Mouse (Mus musculus) liver, embryonic 18 days (tissue): ENCODE measurements around the gene Psmd10. TPM values are rescaled to one million over a fixed set of nuclear protein-coding genes. Genes with fewer than 3 reads are reported as not detected.

Experiments used
- polyA plus RNA-seq: library from polyadenylated mRNA; depleted of rRNA; stranded (reverse); fragments of >200 nt; gene quantifications from 2 replicates; pipeline ENCODE4 v1.2.3, GENCODE M21; 2012; rRNA removed

Psmd10 gene
- polyA plus RNA-seq: 12.0 and 13.2 TPM in 2 replicates

GRCm38 (mm10) chrX:140956272-140956940 is at the start of gene Psmd10, which contains the start of gene Atg4a:
Psmd10 (minus strand) TSS chrX:140956728.
Atg4a (plus strand) TSS chrX:140956907.

GRCm38 (mm10) chrX:140907360-140907759 is 49.2 kb downstream of the Psmd10 start, which contains the start of gene Vsig1:
Vsig1 (plus strand) TSS chrX:140907608.

Other genes with a start within 250 kb of the Psmd10 start
- not detected in 2 replicates for gene Tex13b, start 143.3 kb downstream of the Psmd10 start, polyA plus RNA-seq
- gene Vsig1, start 49.1 kb downstream of the Psmd10 start, polyA plus RNA-seq: not detected in 2 replicates
- gene Atg4a, start 179 bp upstream of the Psmd10 start, polyA plus RNA-seq: 9.0 and 11.0 TPM in 2 replicates